Mouse (Mus musculus): ENCODE results near the gene Rnf180.
"Not testable (repeated sequence)": the region's sequence is repeated elsewhere in the genome, so short reads cannot be mapped to it uniquely, and the experiment has no call there.

The Rnf180 gene

GRCm38 (mm10) chr13:105294715-105295114 lies at the start of gene Rnf180:
TSS of gene Rnf180 (minus strand) at chr13:105294815.
- DNase-seq (ENCODE audit: low spot score): no peak

GRCm38 (mm10) chr13:105331199-105331968 lies 36.8 kb upstream of the Rnf180 start:
- DNase-seq (ENCODE audit: low spot score): no peak

DNA sequence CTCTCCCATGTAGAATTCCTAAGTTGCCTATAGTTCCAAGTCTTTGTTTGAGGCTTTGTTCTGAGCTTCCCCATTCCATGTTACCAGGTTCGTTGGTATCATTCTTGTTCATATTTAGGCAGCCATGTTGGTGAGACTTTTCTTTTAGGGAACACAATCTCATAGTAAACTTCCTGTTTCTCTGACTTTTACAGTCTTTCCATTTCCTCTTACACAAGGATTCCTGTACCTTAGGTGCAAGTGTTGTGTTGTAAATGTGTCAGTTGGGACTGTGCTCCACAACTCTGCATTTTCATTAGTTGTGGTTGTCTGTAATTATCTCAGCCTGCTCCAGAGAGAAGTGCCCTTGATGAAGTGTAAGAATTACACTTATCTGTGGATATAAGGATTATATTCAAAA lies 32.3 kb upstream of the Rnf180 start:
- no peak for DNase-seq (ENCODE audit: low spot score)

GRCm38 (mm10) chr13:105316926-105317325 lies 22.3 kb upstream of the Rnf180 start:
- no peak for DNase-seq (ENCODE audit: low spot score)

GRCm38 (mm10) chr13:105316009-105316408 lies 21.4 kb upstream of the Rnf180 start:
- DNase-seq (ENCODE audit: low spot score): no peak

DNA sequence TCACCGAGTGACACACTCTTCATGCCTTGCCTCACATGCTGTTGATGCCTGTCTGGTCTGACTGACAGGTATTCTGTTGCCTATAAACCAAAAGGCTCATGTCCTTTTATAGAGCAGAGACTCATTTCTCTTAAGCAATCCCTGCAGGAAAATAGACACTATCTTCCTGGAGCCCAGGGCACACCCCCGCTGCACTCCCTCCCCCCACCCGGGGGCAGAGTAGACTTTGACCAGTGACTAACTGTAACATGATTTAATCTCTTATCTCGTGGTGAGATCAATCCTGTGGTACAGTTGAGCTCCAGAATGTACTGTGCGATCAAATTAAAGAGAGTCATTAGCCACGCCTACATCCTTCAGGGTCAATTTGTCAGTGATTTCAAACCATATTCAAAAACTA lies 18.1 kb upstream of the Rnf180 start:
- DNase-seq (ENCODE audit: low spot score): no peak

DNA sequence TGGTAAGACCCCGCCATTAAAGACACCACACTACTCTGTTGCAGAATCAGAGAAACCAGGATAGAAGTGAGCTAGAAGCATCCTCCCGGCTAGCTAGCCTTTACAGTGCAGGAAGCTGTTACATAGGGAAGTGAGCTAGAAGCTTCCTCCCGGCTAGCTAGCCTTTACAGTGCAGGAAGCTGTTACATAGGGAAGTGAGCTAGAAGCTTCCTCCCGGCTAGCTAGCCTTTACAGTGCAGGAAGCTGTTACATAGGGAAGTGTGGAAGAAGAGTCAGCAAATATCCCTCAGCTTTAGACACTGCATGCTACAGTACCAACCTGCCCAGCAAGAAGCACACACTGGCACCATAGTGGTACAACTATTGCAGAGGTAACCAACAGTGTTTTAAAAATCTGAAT lies 15.9 kb upstream of the Rnf180 start:
- DNase-seq (ENCODE audit: low spot score): not testable (repeated sequence)

- DNase-seq (ENCODE audit: low spot score): no peak
These were observed 10.9 kb upstream of the Rnf180 start for GRCm38 (mm10) chr13:105305513-105305912.

DNA sequence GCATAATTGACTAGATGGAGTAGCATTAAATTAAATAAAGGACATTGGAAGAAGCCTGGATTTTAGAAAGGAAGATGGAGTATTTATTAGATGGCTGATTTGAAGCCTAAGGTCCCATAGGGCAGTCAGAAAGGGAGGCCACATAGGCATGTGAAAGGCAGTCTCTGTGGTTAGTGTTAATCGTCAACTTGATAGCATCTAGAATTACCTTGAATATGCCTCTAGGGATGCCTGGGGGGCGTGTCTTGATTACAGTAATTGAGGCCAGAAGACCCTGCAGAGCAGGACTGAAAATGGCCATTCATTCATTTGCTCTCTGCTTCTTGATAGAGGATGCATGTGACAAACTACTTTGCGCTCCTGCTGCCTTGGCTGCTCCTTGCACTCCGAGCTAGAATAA lies 9.4 kb upstream of the Rnf180 start:
- no peak for DNase-seq (ENCODE audit: low spot score)

DNA sequence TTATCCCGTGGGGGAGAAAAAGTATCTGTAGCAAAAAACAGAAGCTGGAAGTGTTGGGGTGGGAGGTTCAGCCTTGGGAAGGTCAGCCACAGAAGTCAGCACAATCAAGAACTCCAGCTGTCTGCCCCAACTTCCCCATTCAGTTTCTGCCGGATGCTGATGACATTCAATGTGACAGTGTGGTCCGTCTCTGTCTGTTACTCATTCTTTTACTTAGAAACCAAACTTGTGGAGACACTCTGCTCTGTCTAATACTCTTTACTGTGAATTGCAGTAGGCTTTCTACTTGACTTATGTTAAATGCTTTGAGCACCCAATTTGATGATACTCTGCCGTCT lies 5.4 kb upstream of the Rnf180 start:
- DNase-seq (ENCODE audit: low spot score): peak; percentile 32

DNA sequence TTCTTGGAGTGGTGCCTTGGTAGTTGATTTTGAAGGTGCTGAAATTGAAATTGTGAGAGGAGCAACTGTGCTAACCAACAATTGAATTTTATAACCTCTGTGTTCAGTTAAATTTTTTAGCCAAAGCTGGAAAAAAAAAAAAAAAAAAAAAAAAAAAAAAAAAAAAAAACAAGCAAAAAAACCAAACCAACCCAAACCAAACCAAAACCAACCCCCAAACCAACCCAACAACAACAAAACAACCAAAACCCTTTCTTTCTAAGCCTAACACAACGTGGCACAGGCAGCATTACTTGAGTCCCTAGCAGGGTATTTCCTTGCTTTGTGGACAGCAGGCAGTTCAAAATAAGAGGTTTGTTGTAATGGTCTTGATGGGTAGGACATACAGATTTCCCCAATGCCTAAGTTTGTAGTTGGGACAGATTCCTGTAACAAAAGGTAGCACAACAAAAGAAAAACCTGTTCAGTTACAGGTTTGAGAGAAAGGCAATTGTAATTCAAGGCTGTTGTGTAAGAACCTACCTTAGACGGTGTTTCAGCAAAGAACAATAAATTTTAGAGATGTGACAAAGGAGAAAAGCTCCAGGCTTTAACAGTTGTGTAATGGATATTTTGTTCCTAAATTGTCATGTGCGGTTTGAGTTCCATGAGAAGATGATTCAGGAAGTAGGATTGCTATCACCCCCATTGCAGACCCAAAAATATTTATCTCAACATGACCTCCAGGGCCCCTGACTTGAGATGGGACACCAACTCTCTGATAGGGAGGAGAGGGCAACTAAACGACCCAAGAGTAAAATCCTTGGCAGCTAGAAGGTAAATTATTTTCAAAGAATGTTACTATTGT lies 4.8 kb upstream of the Rnf180 start:
- no peak for DNase-seq (ENCODE audit: low spot score)

GRCm38 (mm10) chr13:105293781-105294667 lies 591 bp downstream of the Rnf180 start:
- DNase-seq (ENCODE audit: low spot score): peak; percentile 43

DNA sequence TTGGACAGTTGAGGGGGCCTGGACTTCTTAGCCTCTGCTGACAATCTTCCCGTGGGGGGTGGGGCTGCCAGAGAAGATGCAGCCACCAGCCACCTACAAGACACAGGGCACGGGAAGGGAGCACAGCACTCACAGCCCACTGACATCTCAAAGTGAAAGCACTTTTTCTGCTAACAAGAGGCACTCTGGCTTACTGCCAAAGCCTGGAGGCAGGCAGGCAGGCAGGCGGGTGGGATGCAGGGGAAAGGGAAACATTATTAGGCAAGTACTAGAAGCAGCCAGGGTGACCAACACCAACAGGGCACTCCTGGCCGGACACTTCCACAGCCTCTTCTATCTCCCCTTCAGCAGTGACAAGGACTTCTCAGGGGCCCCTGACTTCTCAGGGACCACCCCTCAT lies 2.8 kb downstream of the Rnf180 start:
- DNase-seq (ENCODE audit: low spot score): peak; percentile 74

DNA sequence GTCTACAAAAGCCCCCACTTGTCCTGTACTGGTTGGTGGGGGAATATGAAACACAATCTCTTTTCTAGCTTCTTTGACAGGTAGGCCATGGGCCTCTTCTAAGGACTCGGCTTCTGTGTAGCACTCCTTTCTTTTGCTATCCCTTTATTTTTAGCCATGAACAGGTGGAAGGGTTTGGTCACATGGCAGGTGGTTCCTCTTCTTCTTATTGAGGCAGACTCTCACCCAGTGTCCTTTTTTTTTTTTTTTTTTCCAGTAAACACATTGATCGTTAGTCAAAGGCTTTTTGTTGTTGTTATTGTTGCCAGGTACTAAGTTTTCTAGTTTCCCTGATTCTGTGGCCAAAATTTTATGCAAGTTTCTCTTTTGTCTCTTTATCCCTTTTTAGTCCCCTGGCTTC lies 4.0 kb downstream of the Rnf180 start:
- no peak for DNase-seq (ENCODE audit: low spot score)

GRCm38 (mm10) chr13:105290021-105290420 lies 4.6 kb downstream of the Rnf180 start:
- no peak for DNase-seq (ENCODE audit: low spot score)

DNA sequence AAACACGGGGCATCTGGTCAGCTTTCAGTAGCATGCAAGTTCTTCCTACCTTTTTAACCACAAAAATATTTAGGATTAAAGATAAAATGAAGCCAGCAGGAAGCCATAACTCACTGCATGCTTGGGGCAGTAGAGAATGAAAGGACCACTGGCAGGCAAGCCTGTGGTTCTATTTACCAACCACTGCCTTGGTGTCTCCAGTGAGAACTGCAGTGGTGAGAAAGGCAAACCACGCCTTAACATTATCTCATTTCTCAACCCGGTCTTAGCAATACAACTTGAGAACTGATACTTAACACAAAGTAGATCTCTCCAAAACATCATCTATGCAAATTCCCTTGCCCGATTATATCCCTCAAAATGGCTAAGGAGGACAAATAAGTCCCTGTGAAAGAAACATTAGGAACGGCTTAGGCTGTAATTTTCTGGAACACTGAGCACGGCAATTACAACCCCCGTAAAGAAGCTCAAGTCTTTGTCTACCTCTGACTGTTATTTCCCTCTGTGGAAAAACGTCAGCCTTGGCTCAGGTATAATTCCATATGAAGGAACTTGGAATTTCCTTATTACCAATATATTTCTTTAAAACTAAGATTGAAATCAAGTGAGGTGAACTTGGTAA lies 15.1 kb downstream of the Rnf180 start:
- no peak for DNase-seq (ENCODE audit: low spot score)

- DNase-seq (ENCODE audit: low spot score): no peak
These were observed 24.1 kb downstream of the Rnf180 start for GRCm38 (mm10) chr13:105270394-105271094.

DNA sequence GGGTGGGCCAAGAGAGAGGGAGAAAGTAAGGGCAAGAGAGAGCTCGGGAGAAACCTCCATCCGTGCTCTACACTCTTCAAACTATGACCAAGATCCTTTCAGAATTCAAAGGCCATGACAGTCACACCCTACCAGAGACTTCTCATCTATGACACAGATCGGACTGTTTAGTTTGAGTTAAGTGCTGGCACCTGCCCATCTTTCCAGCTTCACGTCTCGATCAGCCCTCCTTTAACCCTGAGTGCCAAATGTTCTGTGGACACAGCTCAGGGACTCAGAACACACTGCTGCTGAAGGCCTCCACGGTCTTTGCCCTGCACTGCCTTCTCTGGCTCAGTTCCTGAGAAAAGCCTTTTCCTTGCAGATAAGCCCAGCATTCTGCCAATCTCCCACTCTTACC lies 27.2 kb downstream of the Rnf180 start:
- no peak for DNase-seq (ENCODE audit: low spot score)

- peak; percentile 79 for DNase-seq (ENCODE audit: low spot score)
These were observed 27.9 kb downstream of the Rnf180 start for GRCm38 (mm10) chr13:105266746-105267145.

- DNase-seq (ENCODE audit: low spot score): no peak
These were observed 37.7 kb downstream of the Rnf180 start for GRCm38 (mm10) chr13:105256757-105257433.

GRCm38 (mm10) chr13:105250767-105251166 lies 43.8 kb downstream of the Rnf180 start:
- DNase-seq (ENCODE audit: low spot score): no peak
